Mouse (Mus musculus) neural tube, embryonic 14.5 days (tissue): ENCODE results near the gene Ttll10. TPM values are rescaled to one million over a fixed set of nuclear protein-coding genes. Genes with fewer than 3 reads are reported as not detected.

Source experiments
- ATAC-seq: fragments of 200-750 bp; cut with Nextera tagmentation; 2 replicates; pipeline ENCODE4 v1.8.0; 2017; ENCODE audit warnings: low read depth, mild to moderate bottlenecking, moderate TSS enrichment, moderate library complexity
- H3K27ac ChIP-seq: fragments of 300-500 bp; sonication (generic); 2 replicates; pipeline ENCODE4 v1.5.1; 2014; ENCODE audit warnings: low read depth, mild to moderate bottlenecking, control low read depth, low read length, moderate library complexity, mixed read lengths
- H3K27me3 ChIP-seq: fragments of 300-500 bp; sonication (generic); 2 replicates; pipeline ENCODE4 v1.6.1; 2014; ENCODE audit warnings: low read length; ENCODE audit not compliant: control insufficient read depth, insufficient read depth
- H3K36me3 ChIP-seq: fragments of 300-500 bp; sonication (generic); 2 replicates; pipeline ENCODE4 v1.6.1; 2014; ENCODE audit warnings: low read length, mixed read lengths; ENCODE audit not compliant: control insufficient read depth, insufficient read depth
- H3K4me1 ChIP-seq: fragments of 300-500 bp; sonication (generic); 2 replicates; pipeline ENCODE4 v1.6.1; 2014; ENCODE audit warnings: low read length; ENCODE audit not compliant: control insufficient read depth, insufficient read depth
- H3K4me2 ChIP-seq: fragments of 300-500 bp; sonication (generic); 2 replicates; pipeline ENCODE4 v1.6.1; 2014; ENCODE audit warnings: mild to moderate bottlenecking, low read depth, low read length, control low read depth
- H3K4me3 ChIP-seq: fragments of 300-500 bp; sonication (generic); 2 replicates; pipeline ENCODE4 v1.5.1; 2014; ENCODE audit warnings: low read depth, low read length, control low read depth, mixed read lengths
- H3K9ac ChIP-seq: fragments of 300-500 bp; sonication (generic); replicated peaks from 2 replicates; pipeline ENCODE4 v1.6.1; 2014; ENCODE audit warnings: low read depth, mild to moderate bottlenecking, control low read depth, low read length, mixed read lengths
- H3K9me3 ChIP-seq: fragments of 300-500 bp; sonication (generic); 2 replicates; pipeline ENCODE4 v1.6.1; 2016; ENCODE audit warnings: low read length; ENCODE audit not compliant: control insufficient read depth
- WGBS: fragments of 180-500 bp; shearing (Covaris S2); extraction: QIAGEN DNeasy Blood & Tissue Kit; methylation state at CpG from one replicate; pipeline ENCODE4 v1.1.7; 2014; 5-methylcytosine and 5-hydroxymethylcytosine counted together
- microRNA counts: library from miRNA; unstranded; fragments of <30 nt; microRNA quantifications from one replicate; lab custom pipeline; 2016
- microRNA-seq: library from miRNA; unstranded; fragments of <30 nt; microRNA quantifications from one replicate; pipeline ENCODE4, GENCODE M21; 2016
- polyA plus RNA-seq: library from polyadenylated mRNA; unstranded; fragments of >200 nt; fragmentation: Nextera tagmentation; extraction: Ambion mirVana; gene quantifications from 2 replicates; pipeline ENCODE4 v1.2.1, GENCODE M21; 2014

The Ttll10 gene
- polyA plus RNA-seq, 1 experiment from 2014 or later: not detected

GRCm38 (mm10) chr4:155992906-155993547 is 66.2 kb downstream of the Ttll10 start:
- WGBS: under 1% methylated on average over 69 of the region's 70 CpGs
- H3K4me2 ChIP-seq: peak overlapping the region; percentile 48
- H3K36me3 ChIP-seq: no peaks in the 10 kb centered on the region
- H3K27me3 ChIP-seq: no peaks in the 10 kb centered on the region
- peak; percentile 83 for ATAC-seq
- peak overlapping the region; percentile 82 for H3K4me3 ChIP-seq
- no peaks in the 10 kb centered on the region for H3K9me3 ChIP-seq
- H3K9ac ChIP-seq: peak overlapping the region; percentile 71
- H3K4me1 ChIP-seq: peaks cover 23% of the 10 kb centered on the region
- H3K27ac ChIP-seq: peak overlapping the region; percentile 89

- Histone ChIP-seq H3K36me3 (no peaks in the 10 kb centered on the region), H3K4me3 (peak within 1 kb of the TSS; percentile 82), H3K27me3 (no peaks in the 10 kb centered on the region), H3K9me3 (no peaks in the 10 kb centered on the region), H3K9ac (peak within 1 kb of the TSS; percentile 72), H3K4me1 (peaks cover 23% of the 10 kb centered on the region), H3K27ac (peak within 1 kb of the TSS; percentile 92), H3K4me2 (peak within 1 kb of the TSS; percentile 97)
- under 1% methylated on average over 97 of the region's 99 CpGs for WGBS
- peak; percentile 90 for ATAC-seq
Measured at GRCm38 (mm10) chr4:155992241-155992905, 66.8 kb downstream of the Ttll10 start, which contains the start of the genes B3galt6 and Sdf4. TSS of gene B3galt6 (minus strand) at chr4:155992649. TSS of gene Sdf4 (plus strand) at chr4:155992872.

GRCm38 (mm10) chr4:155991908-155992230 is 67.3 kb downstream of the Ttll10 start:
- Histone ChIP-seq H3K4me3 (peak overlapping the region; percentile 82), H3K27me3 (no peaks in the 10 kb centered on the region), H3K36me3 (no peaks in the 10 kb centered on the region), H3K9ac (peak overlapping the region; percentile 72), H3K27ac (peak overlapping the region; percentile 92), H3K4me2 (peak overlapping the region; percentile 97), H3K9me3 (no peaks in the 10 kb centered on the region), H3K4me1 (peaks cover 23% of the 10 kb centered on the region)
- peak; percentile 25; the same call in 1 of the 2 replicates for ATAC-seq
- WGBS: 20% methylated on average over 37 of the region's 37 CpGs

GRCm38 (mm10) chr4:155991211-155991907 is 67.9 kb downstream of the Ttll10 start:
- no peaks in the 10 kb centered on the region for H3K36me3 ChIP-seq
- no peaks in the 10 kb centered on the region for H3K9me3 ChIP-seq
- H3K27ac ChIP-seq: peak overlapping the region; percentile 92
- peaks cover 23% of the 10 kb centered on the region for H3K4me1 ChIP-seq
- peak overlapping the region; percentile 72 for H3K9ac ChIP-seq
- peak; percentile 0 for ATAC-seq
- peak overlapping the region; percentile 97 for H3K4me2 ChIP-seq
- no peaks in the 10 kb centered on the region for H3K27me3 ChIP-seq
- peak overlapping the region; percentile 82 for H3K4me3 ChIP-seq
- 85% methylated on average over 22 of the region's 22 CpGs for WGBS

MicroRNA genes within 50 kb of the gene (microRNA counts, 519-probe panel; counts per million panel counts)
- microRNA mmu-miR-200a (lab: Ali Mortazavi, UCI) (not detected), microRNA mmu-miR-200b (lab: Ali Mortazavi, UCI) (2,090 counts per million, percentile 6 among the panel's probes with 10 or more counts), microRNA mmu-miR-429 (lab: Ali Mortazavi, UCI) (not detected)

Small RNAs within 50 kb of the gene (microRNA-seq; reads per million reads assigned to microRNA genes)
- gene Mir200a: 1.7 reads per million
- gene Mir200b: 2.8 reads per million, percentile 2 among the genes with 10 or more reads in this experiment
- gene Mir429: 13.4 reads per million, percentile 21 among the genes with 10 or more reads in this experiment

Other genes with a start within 250 kb of the Ttll10 start
- 153 and 173 TPM in 2 replicates for gene Ccnl2, start 246.9 kb downstream of the Ttll10 start, polyA plus RNA-seq
- 120 and 127 TPM in 2 replicates for gene Aurkaip1, start 228.1 kb downstream of the Ttll10 start, polyA plus RNA-seq
- gene Mxra8, start 219.7 kb downstream of the Ttll10 start, polyA plus RNA-seq: 9.6 and 24.0 TPM in 2 replicates
- 14.0 and 16.1 TPM in 2 replicates for gene Dvl1, start 212.0 kb downstream of the Ttll10 start, polyA plus RNA-seq
- 0.45 and 0.47 TPM in 2 replicates for gene Tas1r3, start 196.1 kb downstream of the Ttll10 start, polyA plus RNA-seq
- 31.4 and 31.8 TPM in 2 replicates for gene Cptp, start 190.0 kb downstream of the Ttll10 start, polyA plus RNA-seq
- gene Ints11, start 189.9 kb downstream of the Ttll10 start, polyA plus RNA-seq: 74.9 and 75.8 TPM in 2 replicates
- 53.4 and 57.4 TPM in 2 replicates for gene Pusl1, start 167.6 kb downstream of the Ttll10 start, polyA plus RNA-seq
- gene Acap3, start 167.6 kb downstream of the Ttll10 start, polyA plus RNA-seq: 67.8 and 76.7 TPM in 2 replicates
- 123 and 124 TPM in 2 replicates for gene Ube2j2, start 115.6 kb downstream of the Ttll10 start, polyA plus RNA-seq
- 10.5 and 11.5 TPM in 2 replicates for gene C1qtnf12, start 97.1 kb downstream of the Ttll10 start, polyA plus RNA-seq
- gene B3galt6, start 66.8 kb downstream of the Ttll10 start, polyA plus RNA-seq: 37.4 and 38.1 TPM in 2 replicates
- gene Sdf4, start 66.5 kb downstream of the Ttll10 start, polyA plus RNA-seq: 123 and 125 TPM in 2 replicates
- gene Tnfrsf4, start 45.6 kb downstream of the Ttll10 start, polyA plus RNA-seq: 0.20 and 0.70 TPM in 2 replicates
- gene Tnfrsf18, start 33.2 kb downstream of the Ttll10 start, polyA plus RNA-seq: 1.5 and 2.7 TPM in 2 replicates
- 32.1 and 32.4 TPM in 2 replicates for gene 9430015G10Rik, start 50.6 kb upstream of the Ttll10 start, polyA plus RNA-seq
- 0.61 and 0.64 TPM in 2 replicates for gene Rnf223, start 71.1 kb upstream of the Ttll10 start, polyA plus RNA-seq
- 100 and 136 TPM in 2 replicates for gene Agrn, start 138.1 kb upstream of the Ttll10 start, polyA plus RNA-seq
- gene Isg15, start 141.4 kb upstream of the Ttll10 start, polyA plus RNA-seq: 0.50 and 1.2 TPM in 2 replicates
- gene AW011738, start 143.9 kb upstream of the Ttll10 start, polyA plus RNA-seq: 1.8 TPM in 2 replicates
- gene Perm1, start 156.5 kb upstream of the Ttll10 start, polyA plus RNA-seq: 2.2 and 2.9 TPM in 2 replicates
- gene Plekhn1, start 175.4 kb upstream of the Ttll10 start, polyA plus RNA-seq: 30.7 and 31.6 TPM in 2 replicates
- 50.1 and 53.2 TPM in 2 replicates for gene Noc2l, start 176.6 kb upstream of the Ttll10 start, polyA plus RNA-seq
- 1.9 and 3.1 TPM in 2 replicates for gene Samd11, start 196.2 kb upstream of the Ttll10 start, polyA plus RNA-seq